Mouse (Mus musculus): Measurements from ENCODE around the gene Coro1b.

The Coro1b gene

DNA sequence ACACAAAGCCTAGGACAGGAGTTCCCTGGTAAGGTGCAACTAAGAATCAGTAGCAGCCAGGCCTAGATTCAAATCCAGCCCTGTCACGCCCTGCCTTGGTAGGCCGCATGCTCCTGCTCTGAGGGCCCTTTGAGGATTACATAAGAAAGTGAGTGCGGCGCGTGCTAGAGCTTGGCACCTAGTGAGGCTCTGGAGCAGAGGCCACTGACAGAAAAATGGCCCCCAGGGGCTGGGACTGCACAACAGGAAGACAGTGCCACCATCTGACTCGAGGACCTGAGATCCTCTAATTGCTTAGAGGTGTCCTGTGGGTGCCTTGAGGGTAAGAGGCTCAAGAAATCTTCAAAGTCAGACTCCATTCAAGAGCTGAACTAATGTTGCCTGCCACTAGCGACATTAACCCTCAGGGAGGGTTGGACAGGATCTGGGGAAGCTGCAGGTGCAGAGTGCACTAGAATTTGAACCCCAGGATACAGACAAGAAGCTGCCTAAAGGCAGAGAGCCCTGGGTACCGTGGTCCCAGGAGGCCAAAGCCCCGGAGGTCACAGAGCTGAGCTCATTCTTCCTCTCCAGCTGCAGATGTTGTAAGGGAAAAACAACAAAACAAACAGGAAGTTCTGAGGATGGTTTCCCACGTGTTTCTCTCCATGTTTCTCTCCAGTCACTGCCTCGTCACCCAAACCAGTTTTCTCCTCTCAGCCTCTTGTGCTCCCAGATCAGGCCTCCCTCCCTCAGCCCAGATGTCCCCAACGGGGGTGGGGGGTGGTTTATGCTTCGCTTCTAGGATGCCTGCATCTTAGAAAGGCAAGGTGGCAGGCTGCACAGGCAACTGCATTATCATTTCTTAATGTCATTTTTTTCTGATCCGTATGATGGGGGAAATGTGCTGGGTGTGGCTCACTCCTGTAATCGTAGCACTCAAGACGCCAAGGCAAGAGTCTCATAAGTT is 3.6 kb upstream of the Coro1b start:
- peak; percentile 34 to 44 for DNase-seq

GRCm38 (mm10) chr19:4145936-4146335 is 2.5 kb upstream of the Coro1b start:
- no peak for DNase-seq

DNA sequence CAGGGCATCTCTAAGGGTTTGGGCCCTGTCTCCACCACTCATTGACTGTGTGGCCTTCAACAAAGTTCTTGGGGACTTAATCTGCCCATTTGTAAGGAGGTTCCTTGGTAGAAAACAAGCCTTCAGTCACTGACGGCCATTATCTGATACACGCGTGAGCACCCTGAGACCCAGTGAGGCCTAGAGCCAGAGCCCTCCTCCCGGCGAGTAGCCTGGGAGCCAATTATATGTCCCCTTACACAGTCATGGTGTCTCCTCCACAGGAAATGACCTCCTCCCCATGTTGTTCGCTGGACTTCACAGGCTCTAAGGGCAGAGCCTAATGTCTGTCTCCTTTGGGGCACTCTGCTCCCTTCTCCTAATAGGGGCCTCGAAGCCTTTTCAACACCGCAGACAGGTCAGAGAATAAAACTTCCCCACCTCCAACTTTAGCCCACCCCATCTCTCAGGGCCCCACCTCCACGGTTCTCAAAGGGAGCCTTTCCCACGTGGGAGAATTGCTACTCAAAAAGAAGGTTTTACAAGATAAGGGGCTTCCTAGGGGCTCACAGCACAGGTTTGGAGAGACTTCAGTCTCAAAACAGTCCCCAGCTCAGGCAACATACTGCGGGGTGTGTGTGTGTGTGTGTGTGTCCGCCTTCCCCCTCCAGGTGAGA is 1.9 kb upstream of the Coro1b start:
- DNase-seq, result no peak

GRCm38 (mm10) chr19:4147022-4147405 is 1.4 kb upstream of the Coro1b start:
- DNase-seq, result no peak

- DNase-seq, result no peak
Measured at GRCm38 (mm10) chr19:4147782-4148490, 483 bp upstream of the Coro1b start.

DNA sequence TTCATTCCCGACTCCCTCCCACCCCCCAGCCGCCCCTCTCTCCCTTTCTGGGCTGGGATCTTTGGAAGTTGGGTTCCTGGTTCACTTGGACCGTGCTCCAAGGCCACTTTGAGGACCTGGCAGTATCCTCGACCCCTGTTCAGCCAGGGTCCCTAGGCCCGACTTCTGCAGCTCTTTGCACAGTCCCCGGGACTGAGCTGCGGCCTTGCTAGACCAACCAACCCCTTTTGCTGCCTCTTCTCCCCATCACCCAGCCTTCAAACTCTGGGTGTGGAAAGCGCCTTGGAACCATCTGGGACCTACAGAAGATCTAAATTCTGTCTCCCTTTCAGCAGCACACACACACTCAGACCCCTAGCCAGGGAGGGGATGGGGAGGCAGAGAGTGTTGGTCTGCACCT is 400 bp downstream of the Coro1b start:
- no peak for DNase-seq

- DNase-seq, result peak in 1 of 2 experiments; percentile 38
Measured at GRCm38 (mm10) chr19:4149283-4149682, 864 bp downstream of the Coro1b start.

DNA sequence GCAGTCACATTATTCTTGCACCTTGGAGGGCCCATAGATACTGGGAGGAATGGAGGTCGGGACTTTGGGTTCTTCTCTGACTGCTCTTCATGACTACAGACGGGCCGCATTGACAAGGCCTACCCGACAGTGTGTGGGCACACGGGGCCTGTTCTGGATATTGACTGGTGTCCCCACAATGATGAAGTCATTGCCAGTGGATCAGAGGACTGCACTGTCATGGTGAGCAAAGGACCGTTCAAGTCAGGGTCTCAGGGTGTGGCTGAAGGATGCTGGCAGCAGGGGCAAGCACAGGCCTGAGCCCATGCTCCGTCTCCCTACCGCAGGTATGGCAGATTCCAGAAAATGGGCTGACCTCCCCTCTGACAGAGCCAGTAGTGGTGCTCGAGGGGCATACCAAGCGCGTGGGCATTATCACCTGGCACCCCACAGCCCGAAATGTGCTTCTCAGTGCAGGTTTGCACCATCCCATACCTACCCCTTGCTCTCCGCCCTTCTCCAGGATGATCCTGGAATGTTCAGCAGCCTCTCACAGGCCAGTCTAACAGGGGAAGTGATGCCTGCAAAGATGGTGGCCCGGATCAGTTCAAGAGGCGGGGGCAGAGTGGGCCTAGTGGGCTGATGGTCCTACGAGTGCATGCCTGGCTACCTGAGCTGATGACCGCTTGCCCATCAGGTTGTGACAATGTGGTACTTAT is 1.5 kb downstream of the Coro1b start:
- DNase-seq, result peak in 1 of 2 experiments; percentile 20

- peak in 1 of 2 experiments; percentile 22 for DNase-seq
Measured at GRCm38 (mm10) chr19:4150567-4151487, 2.4 kb downstream of the Coro1b start.

DNA sequence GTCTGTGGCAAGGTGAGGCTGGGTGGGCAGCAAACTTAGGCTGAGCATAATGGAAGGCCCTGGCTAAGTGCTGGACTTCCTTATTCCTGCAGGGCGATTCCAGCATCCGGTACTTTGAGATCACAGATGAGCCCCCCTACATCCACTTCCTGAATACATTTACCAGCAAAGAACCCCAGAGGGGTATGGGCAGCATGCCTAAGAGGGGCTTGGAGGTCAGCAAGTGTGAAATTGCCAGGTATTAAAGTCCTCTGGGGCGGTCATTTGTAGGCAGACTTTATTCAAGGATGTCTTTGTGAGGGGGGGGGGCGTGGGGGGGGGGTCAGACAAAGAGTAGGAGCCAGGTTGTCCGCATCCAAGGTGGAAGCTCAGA is 3.1 kb downstream of the Coro1b start:
- no peak for DNase-seq

DNA sequence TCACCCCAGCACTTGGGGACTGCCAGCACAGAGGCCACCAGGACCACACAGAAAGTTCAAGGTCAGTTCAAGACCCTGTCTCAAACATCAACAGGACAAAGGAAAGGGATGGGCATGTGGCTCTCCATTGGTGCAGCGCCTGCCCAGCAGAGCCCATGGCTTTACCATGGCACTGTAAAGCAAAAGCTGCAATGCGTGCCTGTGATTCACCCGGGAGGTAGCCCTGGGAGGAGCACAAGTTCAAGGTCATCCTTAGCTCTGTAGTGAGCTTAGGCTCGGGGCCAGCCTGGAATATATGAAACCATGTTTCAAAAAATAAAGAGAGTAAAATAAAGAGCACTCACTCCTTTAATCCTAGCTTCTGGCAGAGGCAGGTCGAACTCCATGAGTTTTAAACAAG is 3.5 kb downstream of the Coro1b start:
- no peak for DNase-seq

DNA sequence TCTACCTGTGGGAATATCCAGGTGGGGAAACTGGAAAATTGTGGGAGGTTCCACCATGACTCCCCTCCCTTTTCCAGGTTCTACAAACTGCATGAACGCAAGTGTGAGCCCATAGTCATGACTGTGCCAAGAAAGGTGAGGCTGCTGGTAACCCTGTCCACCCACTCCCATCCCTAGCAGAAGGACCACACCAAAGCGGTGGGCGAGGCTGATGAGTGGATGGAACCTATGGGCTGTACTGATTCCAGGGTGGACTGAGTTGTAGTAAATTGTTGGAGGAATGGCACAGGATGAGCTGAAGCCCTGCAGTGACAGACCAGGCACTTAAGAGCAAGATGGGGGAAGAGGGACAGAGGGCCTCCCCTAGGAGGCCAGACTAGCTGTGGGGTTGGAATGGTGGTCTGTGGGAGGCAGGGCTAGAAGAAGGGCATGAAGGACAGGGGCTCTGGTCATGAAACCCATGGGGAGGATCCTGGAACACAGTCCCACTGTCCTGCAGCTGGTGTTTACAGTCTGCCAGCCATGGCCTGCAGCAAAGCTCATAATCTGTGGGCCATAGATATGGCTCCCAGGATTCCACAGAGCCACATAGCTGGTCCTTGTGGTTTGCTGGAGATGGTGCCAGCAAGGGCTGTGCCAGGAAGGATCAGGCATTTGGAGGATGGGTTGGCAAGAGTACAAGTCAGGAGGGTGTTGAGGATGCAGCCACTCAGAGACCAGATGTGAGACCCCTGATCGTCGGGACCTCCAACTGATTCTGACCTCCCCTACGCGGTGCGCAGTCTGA is 4.2 kb downstream of the Coro1b start:
- DNase-seq, result no peak

GRCm38 (mm10) chr19:4153232-4153654 is 4.8 kb downstream of the Coro1b start, which contains the start of gene Ptprcap:
TSS of gene Ptprcap (plus strand) at chr19:4153604.
- DNase-seq, result no peak

- DNase-seq, result peak; percentile 83 to 89
Measured at GRCm38 (mm10) chr19:4154437-4155222, 6.2 kb downstream of the Coro1b start.

DNA sequence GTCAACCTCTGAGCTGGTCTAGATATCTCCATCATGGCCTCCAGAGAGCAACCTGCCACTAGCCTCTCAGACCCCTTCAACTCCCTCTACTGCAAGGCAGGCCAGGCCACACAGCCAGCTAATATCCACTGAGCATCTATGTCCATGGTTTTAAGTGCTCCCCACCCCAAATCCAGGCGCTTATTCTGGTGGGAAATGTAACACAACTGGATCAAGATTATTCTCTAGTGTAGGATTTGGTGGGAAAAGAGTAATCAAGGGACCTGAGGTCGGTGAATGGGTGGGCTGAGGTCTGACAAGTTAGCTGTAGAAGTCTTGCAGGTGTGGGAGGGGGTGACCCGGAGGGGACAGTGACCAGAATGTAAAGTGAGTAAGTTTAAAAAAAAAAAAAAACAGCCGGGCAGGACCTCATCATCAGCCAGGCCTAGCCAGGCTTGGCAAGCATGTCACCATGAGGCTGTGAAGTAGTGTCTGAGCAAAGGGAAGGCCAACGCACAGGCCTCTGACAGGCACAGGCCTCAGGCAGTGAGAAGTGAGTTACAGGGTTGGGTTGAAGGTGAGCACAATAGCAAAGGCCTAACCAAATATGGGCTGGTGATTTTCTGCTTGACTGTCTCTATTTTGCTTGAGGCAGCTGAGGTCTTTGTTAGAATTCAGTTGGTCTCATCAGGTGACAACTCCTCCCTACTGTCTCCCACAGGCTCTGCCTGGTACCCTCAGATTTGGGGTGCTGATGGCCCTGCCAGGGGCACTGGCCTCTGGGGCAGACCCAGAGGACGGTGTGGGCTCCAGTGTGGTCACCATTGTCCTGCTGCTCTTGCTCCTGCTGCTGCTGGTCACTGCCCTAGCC is 7.0 kb downstream of the Coro1b start:
- peak; percentile 43 to 52 for DNase-seq

DNA sequence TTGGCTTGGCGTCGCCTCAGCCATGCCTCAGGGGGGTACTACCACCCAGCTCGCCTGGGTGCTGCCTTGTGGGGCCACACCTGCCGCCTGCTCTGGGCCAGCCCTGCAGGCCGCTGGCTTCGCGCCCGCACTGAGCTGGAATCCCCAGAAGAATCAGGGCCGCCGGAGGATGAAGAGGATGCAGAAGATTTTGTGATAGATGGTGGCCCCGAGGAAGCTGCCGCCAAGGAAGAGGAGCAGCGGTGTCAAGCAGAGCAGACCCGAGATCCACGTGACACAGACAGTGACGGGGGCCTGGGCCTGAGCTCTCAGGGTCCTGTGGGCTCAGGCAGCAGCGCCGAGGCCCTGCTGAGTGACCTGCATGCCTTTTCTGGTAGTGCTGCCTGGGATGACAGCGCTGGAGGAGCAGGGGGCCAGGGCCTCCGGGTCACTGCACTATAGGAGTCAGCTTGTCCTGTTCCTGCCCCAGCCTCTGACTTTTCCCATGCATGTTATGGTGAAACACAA is 7.7 kb downstream of the Coro1b start:
- peak; percentile 39 to 63 for DNase-seq

- no peak for DNase-seq
Measured at GRCm38 (mm10) chr19:4156771-4157170, 8.4 kb downstream of the Coro1b start.

- no peak for DNase-seq
Measured at GRCm38 (mm10) chr19:4159049-4159448, 10.6 kb downstream of the Coro1b start.
